Mouse (Mus musculus) CH12.LX (cell line): ENCODE measurements around the gene Sim2. TPM values are rescaled to one million over a fixed set of nuclear protein-coding genes. Genes with fewer than 3 reads are reported as not detected.

Experiments
- DNase-seq: peaks from one replicate; pipeline ENCODE4 v3.0.0-alpha.2; 2013; ENCODE audit errors: extremely low read depth
- H3K27ac ChIP-seq: 2 replicates; pipeline ENCODE4 v1.5.1; 2012; ENCODE audit warnings: low read depth, mild to moderate bottlenecking, control low read depth, moderate library complexity; ENCODE audit not compliant: insufficient read depth
- H3K27me3 ChIP-seq: replicated peaks from 2 replicates; pipeline ENCODE3; 2012; ENCODE audit warnings: inconsistent platforms
- H3K36me3 ChIP-seq, 2 experiments: replicated peaks in 1 of 2; 2 replicates each; pipeline versions ENCODE3 to v1.6.1; 2012; ENCODE audit warnings: inconsistent platforms in 1 of 2, low read length in 1 of 2, mild to moderate bottlenecking in 1 of 2, mixed read lengths in 1 of 2, moderate library complexity in 1 of 2; ENCODE audit not compliant: control insufficient read depth in 1 of 2, insufficient read depth in 1 of 2
- H3K4me1 ChIP-seq, 2 experiments: 2 replicates each; pipeline ENCODE4 v1.6.1; 2012; ENCODE audit warnings: inconsistent platforms in 1 of 2, moderate library complexity in 1 of 2; ENCODE audit not compliant: insufficient read depth in 2 of 2, control insufficient read depth in 1 of 2
- H3K4me2 ChIP-seq: 2 replicates; pipeline ENCODE4 v1.6.1; 2012; ENCODE audit warnings: low read depth, mild to moderate bottlenecking, control low read depth; ENCODE audit not compliant: poor library complexity, insufficient read depth, severe bottlenecking
- H3K4me3 ChIP-seq, 3 experiments: fragments of 150-350 bp in 1 of 3; sonication (generic) in 1 of 3; replicated peaks in 1 of 3; 2 replicates each; pipeline versions ENCODE3 to v1.5.1; 2011 to 2012; ENCODE audit warnings: low read depth in 2 of 3, low read length in 2 of 3, mild to moderate bottlenecking in 2 of 3, moderate library complexity in 2 of 3, control low read depth in 1 of 3, improper control_type of control experiment in 1 of 3, inconsistent platforms in 1 of 3, mixed read lengths in 1 of 3; ENCODE audit not compliant: poor library complexity in 1 of 3
- H3K79me2 ChIP-seq: replicated peaks from 2 replicates; pipeline ENCODE4 v1.6.1; 2012; ENCODE audit warnings: mild to moderate bottlenecking, moderate library complexity; ENCODE audit not compliant: control insufficient read depth, poor library complexity, insufficient read depth, severe bottlenecking; ENCODE audit errors: extremely low read depth
- H3K9ac ChIP-seq: 2 replicates; pipeline ENCODE4 v1.6.1; 2012; ENCODE audit warnings: low read depth, mild to moderate bottlenecking, control low read depth, moderate library complexity; ENCODE audit not compliant: insufficient read depth
- H3K9me3 ChIP-seq: replicated peaks from 2 replicates; pipeline ENCODE3; 2012; ENCODE audit warnings: low read length, inconsistent platforms, mixed read lengths
- BHLHE40 ChIP-seq: IDR thresholded peaks from 2 replicates; pipeline ENCODE4 v1.6.1; 2011; ENCODE audit warnings: mild to moderate bottlenecking, low read depth, low read length, improper control_type of control experiment
- CHD1 ChIP-seq: IDR thresholded peaks from 2 replicates; pipeline ENCODE4 v1.6.1; 2012; ENCODE audit warnings: low read depth, low read length, improper control_type of control experiment, inconsistent platforms
- CHD2 ChIP-seq: IDR thresholded peaks from 2 replicates; pipeline ENCODE4 v1.6.1; 2011; ENCODE audit warnings: low read length, improper control_type of control experiment
- CTCF ChIP-seq, 2 experiments: IDR thresholded peaks in 1 of 2; conservative IDR thresholded peaks in 1 of 2; 2 replicates each; pipeline ENCODE4 v1.5.1; 2011 to 2012; ENCODE audit warnings: low read depth in 2 of 2, low read length in 2 of 2, improper control_type of control experiment in 1 of 2, inconsistent platforms in 1 of 2, mild to moderate bottlenecking in 1 of 2, moderate library complexity in 1 of 2
- E2F4 ChIP-seq: IDR thresholded peaks from 2 replicates; pipeline ENCODE4 v1.6.1; 2011; ENCODE audit warnings: low read depth, low read length, improper control_type of control experiment; ENCODE audit not compliant: insufficient replicate concordance
- ELF1 ChIP-seq: IDR thresholded peaks from 2 replicates; pipeline ENCODE4 v1.6.1; 2014; ENCODE audit warnings: low read depth, mild to moderate bottlenecking, inconsistent platforms, low read length, improper control_type of control experiment
- EP300 ChIP-seq: IDR thresholded peaks from 2 replicates; pipeline ENCODE4 v1.6.1; 2011; ENCODE audit warnings: low read length, improper control_type of control experiment
- ETS1 ChIP-seq: conservative IDR thresholded peaks from 2 replicates; pipeline ENCODE4 v1.6.1; 2012; ENCODE audit warnings: low read depth, mild to moderate bottlenecking, inconsistent platforms, low read length, improper control_type of control experiment, moderate library complexity
- HCFC1 ChIP-seq: IDR thresholded peaks from 2 replicates; pipeline ENCODE4 v1.6.1; 2012; ENCODE audit warnings: low read depth, mild to moderate bottlenecking, inconsistent platforms, low read length, improper control_type of control experiment
- IRF4 ChIP-seq: IDR thresholded peaks from 2 replicates; pipeline ENCODE4 v1.6.1; 2014; ENCODE audit warnings: low read depth, mild to moderate bottlenecking, inconsistent platforms, low read length, improper control_type of control experiment
- JUN ChIP-seq: IDR thresholded peaks from 2 replicates; pipeline ENCODE4 v1.6.1; 2011; ENCODE audit warnings: low read depth, mild to moderate bottlenecking, low read length, improper control_type of control experiment, moderate library complexity; ENCODE audit not compliant: insufficient read depth
- KAT2A ChIP-seq: IDR thresholded peaks from 2 replicates; pipeline ENCODE4 v1.6.1; 2012; ENCODE audit warnings: low read length, improper control_type of control experiment, inconsistent platforms; ENCODE audit not compliant: insufficient replicate concordance
- MAFK ChIP-seq: IDR thresholded peaks from 2 replicates; pipeline ENCODE4 v1.6.1; 2011; ENCODE audit warnings: low read length, improper control_type of control experiment; ENCODE audit not compliant: insufficient replicate concordance
- MAX ChIP-seq: IDR thresholded peaks from 2 replicates; pipeline ENCODE4 v1.6.1; 2011; ENCODE audit warnings: low read length, improper control_type of control experiment
- MAZ ChIP-seq: IDR thresholded peaks from 2 replicates; pipeline ENCODE4 v1.6.1; 2012; ENCODE audit warnings: low read depth, mild to moderate bottlenecking, inconsistent platforms, low read length, improper control_type of control experiment, moderate library complexity
- MEF2A ChIP-seq: IDR thresholded peaks from 2 replicates; pipeline ENCODE4 v1.6.1; 2014; ENCODE audit warnings: low read depth, mild to moderate bottlenecking, inconsistent platforms, low read length, improper control_type of control experiment, borderline replicate concordance
- MXI1 ChIP-seq: IDR thresholded peaks from 2 replicates; pipeline ENCODE4 v1.6.1; 2011; ENCODE audit warnings: mild to moderate bottlenecking, low read depth, low read length, improper control_type of control experiment
- MYC ChIP-seq: IDR thresholded peaks from 2 replicates; pipeline ENCODE4 v1.6.1; 2011; ENCODE audit warnings: low read depth, mild to moderate bottlenecking, improper control_type of control experiment, low read length
- NELFE ChIP-seq: IDR thresholded peaks from 2 replicates; pipeline ENCODE4 v1.6.1; 2011; ENCODE audit warnings: low read depth, low read length, improper control_type of control experiment
- NRF1 ChIP-seq: IDR thresholded peaks from 2 replicates; pipeline ENCODE4 v1.6.1; 2014; ENCODE audit warnings: low read depth, mild to moderate bottlenecking, inconsistent platforms, low read length, improper control_type of control experiment, moderate library complexity
- PAX5 ChIP-seq: IDR thresholded peaks from 2 replicates; pipeline ENCODE4 v1.6.1; 2012; ENCODE audit warnings: low read length, inconsistent platforms, mixed read lengths
- POLR2A ChIP-seq: IDR thresholded peaks from 2 replicates; pipeline ENCODE4 v1.6.1; 2011; ENCODE audit warnings: low read depth, mild to moderate bottlenecking, improper control_type of control experiment, low read length
- POLR2AphosphoS2 ChIP-seq: IDR thresholded peaks from 2 replicates; pipeline ENCODE4 v1.6.1; 2011; ENCODE audit warnings: low read depth, low read length, improper control_type of control experiment
- RAD21 ChIP-seq: IDR thresholded peaks from 2 replicates; pipeline ENCODE4 v1.6.1; 2011; ENCODE audit warnings: low read depth, mild to moderate bottlenecking, low read length, improper control_type of control experiment, moderate library complexity
- SIN3A ChIP-seq: IDR thresholded peaks from 2 replicates; pipeline ENCODE4 v1.6.1; 2012; ENCODE audit warnings: low read length, improper control_type of control experiment, inconsistent platforms
- SMC3 ChIP-seq: IDR thresholded peaks from 2 replicates; pipeline ENCODE4 v1.6.1; 2011; ENCODE audit warnings: low read depth, low read length, improper control_type of control experiment
- TBP ChIP-seq: conservative IDR thresholded peaks from 2 replicates; pipeline ENCODE4 v1.6.1; 2011; ENCODE audit warnings: low read depth, low read length, improper control_type of control experiment
- TCF12 ChIP-seq: IDR thresholded peaks from 2 replicates; pipeline ENCODE4 v1.6.1; 2014; ENCODE audit warnings: low read depth, mild to moderate bottlenecking, inconsistent platforms, low read length, improper control_type of control experiment
- UBTF ChIP-seq: IDR thresholded peaks from 2 replicates; pipeline ENCODE4 v1.6.1; 2012; ENCODE audit warnings: low read depth, mild to moderate bottlenecking, inconsistent platforms, low read length, improper control_type of control experiment, moderate library complexity
- USF1 ChIP-seq: IDR thresholded peaks from 2 replicates; pipeline ENCODE4 v1.6.1; 2014; ENCODE audit warnings: low read depth, mild to moderate bottlenecking, inconsistent platforms, low read length, improper control_type of control experiment
- USF2 ChIP-seq: conservative IDR thresholded peaks from 2 replicates; pipeline ENCODE4 v1.6.1; 2011; ENCODE audit warnings: low read depth, low read length, improper control_type of control experiment
- ZC3H11A ChIP-seq: IDR thresholded peaks from 2 replicates; pipeline ENCODE4 v1.6.1; 2012; ENCODE audit warnings: low read depth, mild to moderate bottlenecking, inconsistent platforms, low read length, improper control_type of control experiment
- ZKSCAN1 ChIP-seq: IDR thresholded peaks from 2 replicates; pipeline ENCODE4 v1.6.1; 2012; ENCODE audit warnings: low read depth, inconsistent platforms, low read length, improper control_type of control experiment, borderline replicate concordance
- ZMIZ1 ChIP-seq: IDR thresholded peaks from 2 replicates; pipeline ENCODE4 v1.6.1; 2012; ENCODE audit warnings: low read depth, mild to moderate bottlenecking, inconsistent platforms, low read length, improper control_type of control experiment
- ZNF384 ChIP-seq: IDR thresholded peaks from 2 replicates; pipeline ENCODE4 v1.6.1; 2012; ENCODE audit warnings: low read depth, low read length, improper control_type of control experiment, inconsistent platforms
- dilution Hi-C: fragments of 300-500 bp; cut with MboI; formaldehyde crosslinking; loops from 2 replicates; pipeline ENCODE4 v1.14.3; 2020; ENCODE audit warnings: low sequenced_read_pairs; ENCODE audit not compliant: extremely low pct_unique_long_range_greater_than_20kb, extremely low pct_ligation_motif_present
- in situ Hi-C: fragments of 300-500 bp; cut with MboI; formaldehyde crosslinking; loops from 3 replicates; pipeline ENCODE4 v1.14.3; 2019; ENCODE audit warnings: low sequenced_read_pairs, low pct_ligation_motif_present, low pct_unique_long_range_greater_than_20kb, mixed read lengths
- polyA plus RNA-seq: library from polyadenylated mRNA; unstranded; fragments of >175 nt; gene quantifications from 2 replicates; pipeline ENCODE4 v1.2.1, GENCODE M21; 2012; ENCODE audit warnings: low read depth; ENCODE audit not compliant: insufficient read length
- total RNA-seq, 2 experiments: library from RNA; depleted of rRNA; stranded (reverse); fragments of 300-350 nt in 1 of 2; fragments of >200 nt in 1 of 2; gene quantifications; 2 replicates each; pipeline ENCODE4 v1.2.3; 2012 to 2014

Gene Sim2
- total and polyA plus RNA-seq, 3 experiments = not detected

- dilution Hi-C loops = no loop called here
Observed at GRCm38 (mm10) chr16:94038272-94038985, 46.3 kb upstream of the Sim2 start.

DNA sequence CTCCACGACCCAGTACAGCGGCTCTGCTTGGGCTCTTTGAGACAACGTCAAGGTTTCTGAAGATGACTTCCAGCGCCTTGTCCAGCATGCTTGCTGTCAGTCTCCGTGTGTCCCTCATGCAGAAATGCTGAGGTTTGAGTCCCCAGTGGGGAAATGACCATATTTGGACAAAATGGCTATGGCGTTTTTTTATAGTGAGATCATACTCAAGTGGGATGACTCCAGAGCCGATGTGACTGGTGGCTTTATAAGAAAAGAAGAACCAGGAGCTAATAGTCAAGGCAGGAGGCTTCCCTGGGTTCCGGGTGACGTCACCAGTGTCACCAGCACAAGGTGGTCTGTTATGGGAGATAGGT, 45.8 kb upstream of the Sim2 start:
- in situ Hi-C loops (loop anchor here (10.0 kb wide), 1 partner anchor 216 kb away; no protein-coding TSS in a partner anchor), dilution Hi-C loops (no loop called here)
- Histone ChIP-seq H3K4me1 (peaks cover 9 to 11% of the 10 kb centered on the region in 2 experiments; a peak in 3 of 4 replicates), H3K36me3 (peaks cover 0 to 2% of the 10 kb centered on the region in 2 experiments), H3K9me3 (no peaks in the 10 kb centered on the region), H3K79me2 (no peaks in the 10 kb centered on the region), H3K4me2 (no peak overlapping the region), H3K9ac (no peak overlapping the region), H3K27ac (no peak overlapping the region), H3K4me3 (no peak overlapping the region), H3K27me3 (no peaks in the 10 kb centered on the region)
- no peak for TF ChIP-seq SIN3A
- TF ChIP-seq USF1 = no peak
- TF ChIP-seq ZNF384 = no peak
- no peak for TF ChIP-seq ETS1
- no peak for TF ChIP-seq IRF4
- TF ChIP-seq KAT2A = no peak
- DNase-seq = no peak

More at GRCm38 (mm10) chr16:94038272-94038985, 46.3 kb upstream of the Sim2 start:
- no peaks in the 10 kb centered on the region for H3K9me3 ChIP-seq
- no peak overlapping the region for H3K9ac ChIP-seq
- no peak overlapping the region for H3K27ac ChIP-seq
- peaks cover 9 to 11% of the 10 kb centered on the region in 2 experiments; a peak in 3 of 4 replicates for H3K4me1 ChIP-seq
- DNase-seq = peak; percentile 82
- TF ChIP-seq BHLHE40 (no peak), SMC3 (peak; percentile 93), ETS1 (no peak), CTCF (conservative IDR thresholded peaks at IDR 0.05 in 1 of 2, IDR thresholded peaks at IDR 0.05 in 1 of 2; ENCODE audit: low read depth in 2 of 2, low read length in 2 of 2) (peak; percentile 84 to 93), MAFK (no peak), ZC3H11A (peak; percentile 74), KAT2A (no peak), HCFC1 (no peak), USF2 (no peak), MAZ (no peak), NELFE (no peak; the same call in 1 of the 2 replicates), RAD21 (peak; percentile 76), MAX (peak; percentile 55; the same call in 1 of the 2 replicates), TCF12 (0 out of 2 replicates have a peak, but pooled peaks have one; percentile 11), PAX5 (no peak), CHD1 (no peak), CHD2 (no peak), USF1 (no peak), ZKSCAN1 (no peak), ELF1 (no peak), E2F4 (no peak), JUN (no peak), NRF1 (no peak), MYC (peak; percentile 71; the same call in 1 of the 2 replicates), MEF2A (no peak), ZMIZ1 (no peak), SIN3A (no peak), POLR2A (no peak), TBP (no peak), EP300 (no peak), MXI1 (peak; percentile 52; the same call in 1 of the 2 replicates), IRF4 (peak; percentile 13; the same call in 1 of the 2 replicates), UBTF (no peak), POLR2AphosphoS2 (no peak)
- in situ Hi-C loops = loop anchor here (10.0 kb wide), 1 partner anchor 216 kb away; no protein-coding TSS in a partner anchor
- H3K4me2 ChIP-seq = no peak overlapping the region
- H3K4me3 ChIP-seq = no peak overlapping the region
- peaks cover 0 to 2% of the 10 kb centered on the region in 2 experiments for H3K36me3 ChIP-seq
- no peaks in the 10 kb centered on the region for H3K79me2 ChIP-seq
- no peaks in the 10 kb centered on the region for H3K27me3 ChIP-seq
